Mouse (Mus musculus) heart, adult 2 months (tissue): ENCODE data around the gene Sipa1l1. TPM values are rescaled to one million over a fixed set of nuclear protein-coding genes. Genes with fewer than 3 reads are reported as not detected.

Experiments
- DNase-seq, 2 experiments: peaks; one replicate each; pipeline ENCODE4 v3.0.0; 2021
- H3K27ac ChIP-seq: fragments of 200-600 bp; 2 replicates; pipeline ENCODE4 v1.8.1; 2022
- H3K27me3 ChIP-seq: fragments of 200-500 bp; 2 replicates; pipeline ENCODE4 v1.6.1; 2012; ENCODE audit warnings: mild to moderate bottlenecking, low read length, inconsistent platforms, mixed read lengths; ENCODE audit not compliant: control insufficient read depth, insufficient read depth
- H3K36me3 ChIP-seq: fragments of 200-500 bp; 2 replicates; pipeline ENCODE4 v1.6.1; 2012; ENCODE audit warnings: low read length, inconsistent platforms; ENCODE audit not compliant: control insufficient read depth, insufficient read depth
- H3K4me1 ChIP-seq: fragments of 200-500 bp; 2 replicates; pipeline ENCODE4 v1.6.1; 2011; ENCODE audit warnings: low read length; ENCODE audit not compliant: control insufficient read depth, insufficient read depth
- H3K4me3 ChIP-seq: fragments of 200-600 bp; 2 replicates; pipeline ENCODE4 v1.8.1; 2022
- H3K79me2 ChIP-seq: fragments of 200-500 bp; replicated peaks from 2 replicates; pipeline ENCODE4 v1.6.1; 2012; ENCODE audit warnings: mild to moderate bottlenecking, inconsistent platforms, low read length, moderate library complexity, mixed read lengths; ENCODE audit not compliant: control insufficient read depth, insufficient read depth
- H3K9ac ChIP-seq: fragments of 200-500 bp; 2 replicates; pipeline ENCODE4 v1.6.1; 2012; ENCODE audit warnings: low read depth, mild to moderate bottlenecking, control low read depth, inconsistent platforms, low read length, mixed read lengths
- CTCF ChIP-seq: fragments of 200-600 bp; IDR thresholded peaks from 2 replicates; pipeline ENCODE4 v1.8.1; 2022; ENCODE audit warnings: antibody characterized with exemption, mild to moderate bottlenecking, moderate library complexity
- EP300 ChIP-seq: fragments of 200-500 bp; IDR thresholded peaks from 2 replicates; pipeline ENCODE4 v1.6.1; 2011; ENCODE audit warnings: low read depth, low read length, control low read depth; ENCODE audit not compliant: insufficient read depth
- POLR2A ChIP-seq: fragments of 200-500 bp; IDR thresholded peaks from 2 replicates; pipeline ENCODE4 v1.6.1; 2011; ENCODE audit warnings: mild to moderate bottlenecking, low read depth, low read length, control low read depth; ENCODE audit not compliant: insufficient read depth
- WGBS: fragments of 180-500 bp; shearing (Covaris S2); methylation state at CpG from one replicate; pipeline ENCODE4 v1.1.7; 2018; 5-methylcytosine and 5-hydroxymethylcytosine counted together
- intact Hi-C: fragments of 180-260 bp; cut with DNase I; formaldehyde crosslinking; loops from one replicate; pipeline ENCODE4 v1.15.1; 2025
- polyA plus RNA-seq: library from polyadenylated mRNA; depleted of rRNA; stranded (reverse); fragments of >200 nt; gene quantifications from 2 replicates; pipeline ENCODE4 v1.2.3, GENCODE M21; 2012
- total RNA-seq, 2 experiments: library from RNA; stranded (reverse); gene quantifications; 2 replicates each; pipeline ENCODE4 v1.2.3; 2021

Gene Sipa1l1
- total and polyA plus RNA-seq, 3 experiments, result 6.9 to 9.1 (median 8.4) TPM

- intact Hi-C loops, result loop anchor here (5.0 kb wide), 4 partner anchors 148 to 673 kb away; no protein-coding TSS in a partner anchor
- WGBS, result 1% methylated on average over 18 of the region's 18 CpGs
- Histone ChIP-seq H3K4me3 (peak overlapping the region; percentile 51), H3K79me2 (no peaks in the 10 kb centered on the region), H3K27me3 (no peaks in the 10 kb centered on the region), H3K4me1 (no peaks in the 10 kb centered on the region; the same call in 1 of the 2 replicates), H3K36me3 (no peaks in the 10 kb centered on the region), H3K9ac (0 out of 2 replicates have a peak overlapping the region, but pooled peaks have one; percentile 21), H3K27ac (peak overlapping the region; percentile 53)
- DNase-seq, result peak; percentile 61 to 75
- no peak for TF ChIP-seq POLR2A
- TF ChIP-seq CTCF, result no peak
- TF ChIP-seq EP300, result no peak
These were observed 301.3 kb downstream of the Sipa1l1 start for GRCm38 (mm10) chr12:82470362-82470936.

DNA sequence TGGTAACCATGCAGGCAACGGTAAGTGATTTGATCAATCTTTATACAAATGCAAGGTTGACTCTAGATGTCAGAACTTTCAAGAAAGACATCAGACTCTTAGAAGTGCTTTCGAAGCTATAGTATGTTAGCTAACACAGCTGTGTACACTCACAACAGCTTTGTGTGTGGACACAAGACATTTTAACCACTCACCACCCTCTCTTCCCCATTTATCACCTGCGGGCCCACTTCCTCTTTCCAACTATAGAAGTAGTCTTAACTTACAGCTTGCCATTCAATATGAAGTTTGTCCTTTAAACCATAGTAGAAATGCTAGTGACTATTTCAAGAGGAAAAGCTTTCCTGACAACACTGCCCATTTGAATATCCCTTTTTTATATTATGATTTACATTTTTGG is 303.7 kb downstream of the Sipa1l1 start:
- Histone ChIP-seq H3K4me1 (no peaks in the 10 kb centered on the region; the same call in 1 of the 2 replicates), H3K9ac (no peak overlapping the region), H3K36me3 (no peaks in the 10 kb centered on the region), H3K27me3 (no peaks in the 10 kb centered on the region), H3K4me3 (no peak overlapping the region), H3K79me2 (no peaks in the 10 kb centered on the region), H3K27ac (no peak overlapping the region)
- no peak for DNase-seq
- WGBS, result 77% methylated on average over 3 of the region's 3 CpGs
- intact Hi-C loops, result loop anchor here (5.0 kb wide), 4 partner anchors 150 to 675 kb away; no protein-coding TSS in a partner anchor
- TF ChIP-seq CTCF, result no peak
- TF ChIP-seq POLR2A, result no peak
- no peak for TF ChIP-seq EP300

DNA sequence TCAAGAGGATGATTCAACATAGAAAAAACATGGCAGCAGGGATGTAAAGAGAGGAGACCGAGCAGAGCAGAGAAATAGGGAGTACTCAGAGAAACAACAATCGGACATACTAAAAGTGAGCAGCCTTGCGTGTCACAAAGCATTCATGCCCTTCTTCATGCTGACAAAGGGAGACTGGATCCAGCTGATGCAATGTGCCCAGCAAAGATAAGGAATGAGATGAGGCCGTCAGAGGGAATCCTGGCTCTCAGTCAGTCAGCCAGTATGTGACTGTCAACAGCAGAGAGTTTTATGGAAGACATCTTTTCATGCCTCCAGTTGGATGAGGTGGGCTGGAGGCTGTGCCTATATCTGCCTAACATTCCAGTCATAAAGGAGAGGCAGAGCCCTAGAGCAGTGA is 304.1 kb downstream of the Sipa1l1 start:
- no peak overlapping the region for H3K27ac ChIP-seq
- H3K36me3 ChIP-seq, result no peaks in the 10 kb centered on the region
- no peaks in the 10 kb centered on the region for H3K27me3 ChIP-seq
- intact Hi-C loops, result loop anchor here (5.0 kb wide), 4 partner anchors 151 to 676 kb away; no protein-coding TSS in a partner anchor
- no peaks in the 10 kb centered on the region; the same call in 1 of the 2 replicates for H3K4me1 ChIP-seq
- DNase-seq, result no peak
- no peaks in the 10 kb centered on the region for H3K79me2 ChIP-seq
- no peak for TF ChIP-seq EP300
- TF ChIP-seq POLR2A, result no peak
- no peak for TF ChIP-seq CTCF
- 67% methylated on average over 4 of the region's 4 CpGs for WGBS
- no peak overlapping the region for H3K9ac ChIP-seq
- H3K4me3 ChIP-seq, result no peak overlapping the region

GRCm38 (mm10) chr12:82474409-82474808 is 305.3 kb downstream of the Sipa1l1 start:
- H3K36me3 ChIP-seq, result no peaks in the 10 kb centered on the region
- H3K4me3 ChIP-seq, result no peak overlapping the region
- no peak for DNase-seq
- WGBS, result 83% methylated on average over 4 of the region's 4 CpGs
- TF ChIP-seq EP300 (no peak), CTCF (no peak), POLR2A (no peak)
- H3K27me3 ChIP-seq, result no peaks in the 10 kb centered on the region
- H3K4me1 ChIP-seq, result no peaks in the 10 kb centered on the region; the same call in 1 of the 2 replicates
- H3K79me2 ChIP-seq, result no peaks in the 10 kb centered on the region
- H3K27ac ChIP-seq, result no peak overlapping the region
- intact Hi-C loops, result loop anchor here (5.0 kb wide), 4 partner anchors 152 to 677 kb away; no protein-coding TSS in a partner anchor
- H3K9ac ChIP-seq, result no peak overlapping the region

GRCm38 (mm10) chr12:82476028-82476427 is 306.9 kb downstream of the Sipa1l1 start:
- WGBS, result 85% methylated on average over 10 of the region's 10 CpGs
- no peaks in the 10 kb centered on the region for H3K79me2 ChIP-seq
- no peaks in the 10 kb centered on the region for H3K36me3 ChIP-seq
- DNase-seq, result no peak
- no peak overlapping the region for H3K27ac ChIP-seq
- H3K4me1 ChIP-seq, result no peaks in the 10 kb centered on the region
- no peak for TF ChIP-seq POLR2A
- no peak for TF ChIP-seq CTCF
- no peak for TF ChIP-seq EP300
- no peak overlapping the region for H3K4me3 ChIP-seq
- H3K27me3 ChIP-seq, result no peaks in the 10 kb centered on the region
- intact Hi-C loops, result no loop called here
- no peak overlapping the region for H3K9ac ChIP-seq

GRCm38 (mm10) chr12:82476580-82476979 is 307.5 kb downstream of the Sipa1l1 start:
- no peak for DNase-seq
- WGBS, result 78% methylated on average over 2 of the region's 2 CpGs
- H3K4me3 ChIP-seq, result no peak overlapping the region
- H3K9ac ChIP-seq, result no peak overlapping the region
- TF ChIP-seq POLR2A (no peak), CTCF (no peak), EP300 (no peak)
- no peaks in the 10 kb centered on the region for H3K27me3 ChIP-seq
- H3K79me2 ChIP-seq, result no peaks in the 10 kb centered on the region
- H3K27ac ChIP-seq, result no peak overlapping the region
- H3K4me1 ChIP-seq, result no peaks in the 10 kb centered on the region
- intact Hi-C loops, result no loop called here
- no peaks in the 10 kb centered on the region for H3K36me3 ChIP-seq
